Mouse (Mus musculus): Measurements from ENCODE around the gene Ttc30a1. TPM values are rescaled to one million over a fixed set of nuclear protein-coding genes. Genes with fewer than 3 reads are reported as not detected.

Ttc30a1 gene
- total RNA-seq (2015) (4.0 and 4.3 TPM in 2 replicates), total RNA-seq (2017) (3.6 and 3.7 TPM in 2 replicates)

DNA sequence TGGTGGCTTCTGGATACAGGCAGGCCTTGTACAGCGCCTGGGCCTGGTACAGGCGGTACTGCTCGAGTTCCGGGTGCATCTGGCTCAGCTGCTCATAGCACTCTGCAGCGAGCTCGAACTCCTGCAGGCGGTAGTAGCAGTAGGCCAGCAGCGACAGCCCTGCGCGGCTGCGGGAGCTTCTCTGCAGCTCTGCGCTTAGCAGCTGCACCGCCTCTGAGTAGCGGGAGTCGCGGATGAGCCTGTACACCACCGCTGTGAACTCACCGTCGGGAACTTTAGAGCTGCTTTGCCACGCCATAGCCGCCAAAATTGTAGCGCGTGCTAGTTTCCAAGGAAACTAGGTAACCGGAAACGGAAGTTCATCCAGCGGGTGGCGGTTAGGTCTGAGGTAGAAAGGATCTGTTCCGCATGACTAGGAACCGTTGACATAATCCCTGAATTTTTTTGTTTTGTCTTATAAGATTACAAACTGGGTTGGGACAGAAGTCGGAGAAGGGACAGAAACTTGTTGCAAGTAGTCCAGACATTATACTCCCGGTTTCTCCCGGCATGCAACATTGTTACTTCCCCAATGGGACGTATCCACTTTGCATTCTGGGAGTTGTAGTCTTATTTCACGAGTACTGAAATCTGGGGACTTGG lies at the start of gene Ttc30a1:
Ttc30a1 (minus strand) TSS at position 528 of the 642 bp plus-strand sequence.
- ATAC-seq (replicated peaks; ENCODE audit: poor library complexity), result peak; percentile 71

DNA sequence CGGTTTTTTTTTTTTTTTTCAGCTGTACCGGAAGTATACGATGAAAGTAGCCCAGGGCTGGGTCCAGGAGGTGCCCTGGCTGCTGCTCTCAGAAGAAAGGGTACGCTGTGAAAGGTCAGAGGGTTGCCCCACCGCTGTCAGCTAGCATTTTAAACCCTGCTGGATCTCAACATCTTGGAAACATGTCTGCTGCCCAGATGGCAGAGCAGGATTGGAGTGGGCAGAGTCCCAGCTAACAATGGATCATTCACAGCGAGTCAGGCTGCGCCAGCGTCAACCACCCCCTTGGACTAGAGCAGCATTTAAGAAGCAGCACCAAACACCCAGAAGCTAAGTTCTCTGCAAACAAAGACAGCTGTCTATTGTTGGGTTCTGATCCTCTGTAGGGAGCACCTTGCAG lies 48.3 kb upstream of the Ttc30a1 start:
- ATAC-seq (replicated peaks; ENCODE audit: poor library complexity), result no peak

DNA sequence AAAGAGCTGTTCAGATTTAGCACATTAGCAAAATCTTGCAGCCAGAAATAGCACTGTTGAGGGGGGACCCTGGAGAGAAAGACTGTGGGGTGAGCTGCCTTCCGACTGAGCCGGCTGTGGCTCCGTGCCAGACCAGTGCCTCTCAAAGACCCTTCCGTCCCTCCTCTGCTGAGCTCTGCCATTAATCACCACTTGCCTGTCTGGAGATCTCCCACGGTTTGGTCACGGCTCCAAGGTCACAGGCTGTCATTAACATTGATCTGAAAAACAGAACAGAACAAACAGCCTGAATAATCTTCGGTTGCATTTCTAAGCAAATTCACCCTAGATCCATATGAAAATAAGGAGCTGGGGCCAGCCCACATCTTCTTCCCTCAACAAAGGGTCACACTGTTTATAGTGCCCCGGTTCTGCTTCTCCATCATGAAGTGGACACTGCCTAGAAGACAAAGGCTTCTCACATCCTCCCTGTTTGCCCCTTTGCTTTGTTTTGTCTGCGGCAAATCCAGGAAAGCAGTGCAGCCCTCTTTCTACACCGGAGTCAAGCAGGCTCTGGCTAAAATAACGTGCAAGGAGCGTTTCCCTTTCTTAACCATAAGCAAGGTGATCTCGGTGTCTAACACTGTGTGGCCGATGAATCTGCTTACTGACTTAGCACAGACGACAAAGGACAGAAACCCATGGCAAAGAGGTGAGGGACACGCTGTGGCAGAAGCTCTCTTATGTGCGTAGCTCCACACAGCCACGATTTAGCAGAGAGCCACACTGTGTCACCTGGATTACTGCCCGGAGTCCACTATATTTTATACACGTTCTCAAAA lies 47.5 kb upstream of the Ttc30a1 start:
- no peak for ATAC-seq (replicated peaks; ENCODE audit: poor library complexity)

DNA sequence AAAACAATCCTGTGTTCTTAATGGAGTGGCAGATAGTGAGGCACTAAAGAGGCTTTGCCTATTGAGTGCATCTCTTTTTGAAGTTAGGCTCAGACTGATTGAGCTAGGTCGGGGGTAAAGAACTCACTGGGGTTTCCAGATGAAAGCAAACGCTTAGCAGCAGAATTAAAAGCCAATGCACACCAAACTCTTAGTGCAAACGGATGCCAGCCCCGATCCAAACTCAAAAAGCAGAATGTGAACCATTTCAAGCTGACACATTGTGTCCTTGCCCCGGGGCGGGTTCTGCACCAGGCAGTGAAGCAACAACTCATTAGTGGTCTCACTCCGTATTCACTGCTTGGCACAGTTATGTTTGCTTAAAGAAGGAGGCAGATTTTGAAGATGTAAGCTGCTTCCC lies 35.1 kb upstream of the Ttc30a1 start:
- no peak for ATAC-seq (replicated peaks; ENCODE audit: poor library complexity)

DNA sequence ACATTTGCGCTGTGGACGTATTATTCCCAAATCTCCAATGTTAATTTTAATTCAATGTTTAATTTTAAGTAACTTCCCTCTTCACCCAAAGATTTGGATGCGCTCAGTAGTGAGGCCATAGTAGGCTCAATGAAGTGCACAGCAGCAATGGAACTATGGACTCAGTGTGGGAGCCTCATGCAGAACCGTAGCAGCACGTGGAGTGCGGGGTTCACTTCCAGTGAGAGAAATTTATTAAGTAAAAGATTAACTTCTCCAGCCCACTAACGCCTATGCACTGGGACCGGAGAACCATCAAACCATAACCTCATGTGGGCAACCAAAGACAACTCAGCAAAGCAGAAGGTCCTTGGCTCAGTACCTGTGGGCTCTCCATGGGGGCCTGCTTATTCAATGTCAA lies 34.4 kb upstream of the Ttc30a1 start:
- ATAC-seq (replicated peaks; ENCODE audit: poor library complexity), result no peak

DNA sequence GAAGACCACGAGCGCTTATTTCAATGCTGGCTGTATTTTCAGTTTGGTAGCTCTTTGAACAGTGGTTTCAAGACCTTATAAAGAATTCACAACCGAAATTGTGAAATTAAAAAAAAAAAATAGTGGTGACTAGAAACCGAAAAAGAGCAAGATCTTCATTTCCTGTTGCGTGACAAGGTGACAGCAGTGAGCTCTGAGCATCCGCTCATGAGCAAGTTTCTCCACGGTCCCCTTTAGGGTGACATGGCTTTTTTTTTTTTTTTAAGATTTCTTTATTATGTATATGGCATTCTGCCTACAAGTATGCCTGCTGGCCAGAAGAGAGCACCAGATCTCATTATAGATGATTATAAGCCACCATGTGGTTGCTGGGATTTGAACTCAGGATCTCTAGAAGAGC lies 33.7 kb upstream of the Ttc30a1 start:
- no peak for ATAC-seq (replicated peaks; ENCODE audit: poor library complexity)

DNA sequence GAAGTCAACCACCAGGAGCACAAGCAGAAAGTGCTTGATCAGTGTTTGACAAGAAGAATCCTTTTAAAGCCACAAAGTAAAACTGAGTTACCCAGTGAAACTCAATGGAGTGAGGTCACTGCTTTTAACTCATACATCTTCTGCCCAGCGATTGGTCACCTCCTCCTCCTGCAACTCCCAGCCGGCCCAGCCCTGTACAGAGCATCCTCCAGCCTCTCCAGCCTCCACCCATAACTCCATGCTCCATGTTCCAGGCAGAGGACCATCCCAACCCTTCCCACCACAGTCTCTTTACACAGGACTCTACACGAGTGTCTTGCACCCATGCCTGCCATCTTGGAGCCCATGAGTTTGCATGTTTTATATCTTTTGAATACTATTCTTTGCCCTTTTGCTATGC lies 32.9 kb upstream of the Ttc30a1 start:
- ATAC-seq (replicated peaks; ENCODE audit: poor library complexity), result no peak

DNA sequence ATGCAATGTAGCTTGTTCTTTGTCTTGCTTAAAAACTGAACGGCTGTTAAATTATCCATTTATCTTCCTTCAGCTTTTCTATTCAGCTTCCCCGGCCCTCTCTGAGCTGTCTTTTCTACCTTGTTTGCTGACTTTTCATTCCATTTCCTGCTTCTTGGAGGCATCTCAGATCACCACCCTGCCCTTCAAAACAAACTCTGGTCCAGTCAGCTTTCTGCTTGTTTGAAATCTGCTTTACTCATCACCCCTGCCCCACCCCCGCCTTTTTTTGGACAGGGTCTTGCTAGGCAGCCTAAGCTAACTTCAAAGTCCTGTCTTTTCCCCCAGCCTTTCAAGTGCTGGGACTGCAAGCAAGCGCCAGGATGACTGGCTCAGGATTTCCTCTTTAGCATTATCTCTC lies 24.4 kb upstream of the Ttc30a1 start:
- ATAC-seq (replicated peaks; ENCODE audit: poor library complexity), result no peak

DNA sequence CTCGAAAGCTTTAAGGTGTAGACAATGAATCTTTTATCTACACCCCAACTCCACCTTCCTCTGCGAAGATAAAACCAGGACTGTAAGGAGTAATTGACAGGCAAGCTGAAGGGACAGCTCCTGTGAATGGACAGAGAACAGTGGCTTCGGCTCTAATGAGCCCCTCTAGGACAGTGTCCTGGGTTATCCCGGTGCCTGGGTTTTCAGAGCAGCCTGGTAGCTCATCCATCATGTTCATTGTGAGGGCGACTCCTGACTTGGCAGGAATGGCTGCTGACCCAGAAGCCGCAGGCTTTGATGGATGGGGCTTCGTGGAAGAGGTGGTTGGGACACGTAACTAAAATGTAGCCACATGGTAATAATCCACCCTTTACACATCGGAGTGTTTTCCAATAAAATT lies 21.1 kb upstream of the Ttc30a1 start:
- no peak for ATAC-seq (replicated peaks; ENCODE audit: poor library complexity)

DNA sequence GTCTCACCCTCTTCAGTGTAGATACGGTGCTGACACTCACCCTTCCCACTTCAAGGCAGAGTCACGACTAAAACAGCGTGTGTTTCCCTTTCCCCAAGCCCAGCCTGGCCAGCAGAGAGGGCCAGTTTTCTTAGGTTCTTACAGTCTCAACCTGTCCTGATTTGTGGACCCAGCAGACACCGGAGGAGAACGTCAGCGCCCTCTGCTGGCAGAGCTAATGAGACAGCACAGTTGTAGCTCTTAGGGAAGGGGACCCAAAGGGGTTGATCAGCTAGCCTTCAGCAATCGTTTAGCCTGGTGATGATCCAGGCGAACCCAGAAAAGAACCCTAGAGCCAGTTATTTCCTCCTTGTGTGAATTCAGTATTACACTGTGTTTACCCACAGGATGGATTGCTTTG lies 19.6 kb upstream of the Ttc30a1 start:
- ATAC-seq (replicated peaks; ENCODE audit: poor library complexity), result peak; percentile 88

DNA sequence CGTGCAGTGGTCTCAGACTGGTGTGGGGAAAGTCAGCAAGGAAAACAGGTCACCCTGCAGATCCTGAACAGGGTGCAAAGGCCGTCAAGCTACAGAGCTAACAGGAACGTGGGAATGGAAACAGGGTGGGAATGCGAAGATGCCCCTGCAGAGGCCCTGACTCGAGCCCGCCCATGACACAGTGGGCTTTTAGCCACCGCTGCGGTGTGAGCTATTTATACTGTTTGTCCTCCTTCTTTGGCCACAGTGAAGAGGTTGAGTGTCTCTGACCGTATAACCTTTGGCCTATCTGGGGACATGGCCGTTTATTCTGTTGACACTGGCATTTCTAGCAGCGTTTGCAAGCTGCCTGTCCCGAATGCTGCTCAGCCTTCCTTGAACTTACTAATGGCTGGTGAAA lies 17.9 kb upstream of the Ttc30a1 start:
- no peak for ATAC-seq (replicated peaks; ENCODE audit: poor library complexity)

DNA sequence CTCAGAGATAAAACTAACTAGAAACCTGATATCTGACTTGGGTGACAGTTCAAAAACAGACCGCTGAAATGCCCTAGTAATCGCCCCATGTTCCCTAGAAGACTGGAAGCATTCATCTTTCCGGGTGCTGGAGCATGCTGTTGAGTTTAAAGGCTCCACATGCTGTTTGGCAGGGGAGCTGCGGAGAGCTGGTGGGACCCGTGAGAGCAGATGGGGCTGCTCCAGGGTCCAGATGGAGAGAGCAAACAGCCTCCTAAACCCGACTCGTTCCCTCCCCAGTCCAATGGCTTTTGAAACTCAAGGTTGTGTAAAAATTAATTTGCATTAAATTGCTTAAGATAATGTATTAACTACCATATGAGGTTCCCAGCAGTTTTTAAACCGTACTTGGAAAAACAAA lies 16.9 kb upstream of the Ttc30a1 start:
- no peak for ATAC-seq (replicated peaks; ENCODE audit: poor library complexity)

DNA sequence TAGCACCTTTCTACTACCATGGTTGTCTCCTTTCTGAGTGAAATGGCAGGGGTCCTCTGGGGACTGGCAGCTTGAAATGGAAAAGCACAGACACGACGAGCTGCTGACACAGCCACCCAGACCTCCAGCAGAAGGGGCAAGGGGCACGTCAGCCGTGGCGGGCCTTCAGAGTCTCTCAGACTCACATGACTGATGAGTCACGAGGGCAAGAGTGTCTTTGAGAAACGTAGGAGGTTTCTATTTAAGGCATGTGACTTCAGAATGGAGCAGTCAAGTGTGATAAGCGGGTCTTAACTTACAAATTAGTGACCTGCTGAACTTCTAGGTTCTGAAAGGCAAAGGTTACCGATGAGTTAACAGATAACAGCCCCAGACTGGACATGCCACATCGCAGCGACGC lies 16.0 kb upstream of the Ttc30a1 start:
- no peak for ATAC-seq (replicated peaks; ENCODE audit: poor library complexity)

DNA sequence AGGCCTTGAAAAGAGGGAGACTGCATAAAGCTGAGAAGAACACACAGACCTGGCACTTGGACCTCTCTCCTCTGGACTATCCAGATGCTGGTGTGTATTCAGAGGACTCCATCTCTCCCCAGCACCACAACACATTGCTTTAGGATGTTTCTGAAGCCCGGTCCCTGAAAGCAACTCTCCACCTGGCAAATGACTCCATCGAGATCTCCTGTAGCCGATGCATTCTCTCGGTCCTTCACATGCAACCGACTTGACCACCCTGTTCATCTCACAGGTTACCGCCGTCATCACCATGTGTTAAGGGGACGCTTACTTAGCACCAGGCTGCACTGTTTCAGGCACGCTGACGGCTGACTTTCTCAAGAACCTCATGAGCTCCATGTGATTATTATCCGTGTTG lies 13.1 kb upstream of the Ttc30a1 start:
- no peak for ATAC-seq (replicated peaks; ENCODE audit: poor library complexity)

DNA sequence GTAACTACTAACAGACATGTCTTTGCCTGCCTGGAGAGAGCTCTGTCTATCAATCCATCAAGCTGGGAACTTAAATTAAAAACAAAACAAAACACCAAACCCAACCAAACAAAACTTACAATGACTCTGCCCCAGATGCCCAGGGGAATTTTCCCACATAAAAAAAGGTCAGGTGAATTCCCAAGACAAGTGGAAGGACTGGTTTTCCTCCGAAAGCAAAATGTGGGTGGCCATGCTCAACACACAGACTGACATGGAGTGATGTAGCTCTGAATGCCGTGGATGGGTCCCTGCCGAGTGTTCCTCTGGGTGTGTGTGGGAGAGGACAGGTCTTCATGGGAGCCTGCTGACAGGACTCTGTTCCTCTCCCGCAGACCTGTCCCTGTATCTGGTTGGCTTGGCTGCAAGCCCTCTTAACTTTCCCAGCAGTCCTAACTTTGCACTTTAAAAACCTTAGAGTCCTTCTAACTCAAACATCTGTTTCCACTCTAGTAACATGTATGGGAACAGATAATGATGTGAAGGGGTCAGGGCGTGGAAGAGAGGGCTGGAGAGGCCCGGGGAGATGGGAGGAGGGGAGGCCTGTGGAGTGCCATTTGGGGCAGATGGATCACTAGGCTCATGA lies 9.9 kb upstream of the Ttc30a1 start:
- ATAC-seq (replicated peaks; ENCODE audit: poor library complexity), result no peak

DNA sequence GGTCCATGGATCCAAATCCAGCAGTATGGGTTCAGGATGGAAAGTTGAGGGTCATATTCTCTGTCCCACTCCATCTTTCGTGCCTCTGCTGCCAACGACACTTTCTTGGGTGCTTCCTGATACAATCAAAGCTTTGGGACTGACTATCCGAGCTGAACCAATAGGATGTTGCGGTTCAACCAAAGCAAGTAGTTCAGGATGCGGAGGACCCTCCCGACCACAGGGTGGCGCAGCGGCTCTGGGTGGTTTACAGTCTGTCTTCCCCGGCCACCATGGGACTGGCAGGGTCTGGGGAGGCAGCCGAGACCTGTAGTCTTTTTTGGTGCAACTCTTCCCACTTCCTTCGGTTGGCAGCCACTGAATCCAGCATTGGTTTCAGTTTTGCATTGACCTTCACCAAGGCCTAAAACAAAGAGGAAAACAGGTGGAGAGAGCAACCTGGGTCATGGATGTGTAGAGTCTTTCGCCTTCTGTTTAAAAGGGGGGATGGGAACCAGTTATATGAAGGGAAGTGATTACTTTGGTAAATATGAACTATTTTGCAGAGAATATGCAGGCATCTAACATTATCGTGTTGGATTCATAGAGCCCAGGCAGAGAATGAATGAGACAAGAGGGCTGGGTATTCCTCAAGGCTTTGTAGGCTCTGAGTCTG lies 9.2 kb upstream of the Ttc30a1 start:
- peak; percentile 99 for ATAC-seq (replicated peaks; ENCODE audit: poor library complexity)

DNA sequence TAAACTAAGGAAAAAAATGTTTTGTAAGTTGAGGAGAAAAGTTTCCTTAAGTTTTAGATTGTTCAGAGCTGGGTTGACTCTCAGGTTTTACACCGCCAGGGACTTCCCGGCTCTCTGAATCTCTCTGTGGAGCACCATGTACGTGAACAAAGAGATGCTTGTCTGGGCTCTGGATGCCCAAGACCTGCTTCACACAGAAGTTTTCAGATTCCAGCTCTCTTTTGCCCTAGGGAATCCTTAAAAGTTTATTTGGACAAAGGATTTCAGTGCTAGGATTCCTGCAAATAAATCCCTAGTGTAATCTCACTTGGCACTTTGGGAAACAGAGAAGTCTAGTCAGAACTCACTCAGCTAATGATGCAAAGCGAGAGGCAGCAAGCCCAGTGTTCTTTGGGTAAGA lies 7.9 kb upstream of the Ttc30a1 start:
- no peak for ATAC-seq (replicated peaks; ENCODE audit: poor library complexity)

DNA sequence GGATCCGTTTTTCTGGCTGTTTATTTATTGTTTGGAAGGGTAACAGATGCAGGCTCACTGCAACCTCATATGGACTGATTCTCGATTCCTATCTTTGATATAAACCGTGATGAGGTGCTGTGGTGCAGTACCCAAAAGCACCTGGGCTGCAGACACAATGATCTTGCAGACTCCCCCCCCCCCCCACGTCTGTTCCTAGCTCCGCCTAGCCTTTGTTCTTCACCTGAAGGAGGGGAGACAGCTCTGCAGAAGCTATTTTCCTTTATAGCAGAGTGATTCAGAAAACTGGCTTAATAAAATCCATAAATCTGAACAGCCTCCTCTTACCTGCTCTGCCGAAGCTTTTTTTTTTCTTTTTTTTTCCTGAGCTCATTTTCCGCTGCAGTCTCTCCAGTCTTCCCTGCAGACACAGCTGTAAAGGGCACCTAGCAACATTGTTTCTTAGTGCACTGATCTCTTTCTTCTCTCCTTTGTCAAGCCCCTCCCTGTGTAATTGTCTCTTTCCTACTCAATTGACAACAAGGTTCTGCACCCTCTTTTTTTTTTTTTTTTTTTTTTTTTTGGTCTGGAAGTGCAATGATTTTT lies 7.1 kb upstream of the Ttc30a1 start:
- no peak for ATAC-seq (replicated peaks; ENCODE audit: poor library complexity)

DNA sequence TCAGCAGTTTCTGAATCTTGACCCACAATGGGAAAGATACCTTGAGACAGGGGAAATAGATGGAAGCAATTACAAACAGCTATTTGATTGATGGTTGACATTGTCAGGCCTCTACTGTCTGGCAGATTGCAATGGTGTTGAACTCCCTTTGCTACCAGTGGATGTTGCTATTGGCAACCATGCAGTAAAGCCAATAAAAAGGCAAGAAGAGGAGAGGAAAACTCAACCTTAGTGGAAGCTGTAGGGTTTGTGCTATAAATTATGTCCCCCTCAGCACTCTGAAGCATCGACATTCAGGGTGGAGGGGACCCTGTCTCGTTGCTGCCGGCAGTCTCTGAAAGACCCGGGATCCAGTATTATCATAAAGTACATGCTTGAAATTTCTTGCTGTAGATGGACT lies 6.6 kb upstream of the Ttc30a1 start:
- no peak for ATAC-seq (replicated peaks; ENCODE audit: poor library complexity)

DNA sequence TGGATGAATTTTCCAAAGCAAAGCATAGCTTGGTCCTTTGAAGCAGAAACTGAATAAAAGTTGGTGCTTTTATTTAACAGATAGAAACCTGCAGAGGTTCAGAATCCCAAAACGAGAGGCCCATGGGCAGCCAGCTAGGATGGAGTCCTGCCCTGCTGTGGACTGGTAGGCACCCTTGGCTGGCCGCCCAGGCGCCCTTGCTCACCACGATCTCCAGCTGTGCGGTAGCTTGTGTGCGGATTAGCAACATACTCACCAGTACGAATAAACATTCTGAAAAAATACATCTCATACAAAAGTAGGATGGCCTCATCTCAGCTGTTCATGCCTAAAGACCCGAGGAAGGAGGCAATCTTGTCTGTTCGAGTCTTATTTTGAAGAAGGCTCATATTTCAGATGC lies 6.0 kb upstream of the Ttc30a1 start:
- ATAC-seq (replicated peaks; ENCODE audit: poor library complexity), result no peak

DNA sequence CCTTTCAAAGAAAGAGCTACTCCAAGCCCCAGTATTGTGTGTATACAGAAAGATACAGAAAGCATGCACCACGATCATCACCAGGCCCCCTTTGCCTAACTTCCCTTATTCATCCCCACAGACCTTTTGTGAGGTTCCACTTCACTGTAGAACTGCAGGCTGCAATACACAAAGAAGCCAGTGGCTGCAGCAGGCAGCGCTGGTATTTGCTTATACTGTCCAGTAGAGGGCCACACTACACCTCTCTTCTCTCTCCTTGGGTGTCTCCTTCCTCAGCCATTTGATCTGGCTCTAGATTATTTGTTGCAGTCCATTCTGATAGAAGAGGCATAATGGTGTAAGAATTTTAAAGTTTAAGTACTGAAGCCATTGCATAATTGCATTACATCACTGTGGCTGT lies 3.4 kb upstream of the Ttc30a1 start:
- ATAC-seq (replicated peaks; ENCODE audit: poor library complexity), result peak; percentile 87
